Mouse (Mus musculus): Measurements from ENCODE around the gene Slc6a17.

- TF ChIP-seq CTCF (IDR thresholded peaks at IDR 0.05; ENCODE audit: low read depth, low read length) = no peak
- TF ChIP-seq TAL1 (conservative IDR thresholded peaks at IDR 0.05; ENCODE audit: low read depth, low read length) = no peak
- TF ChIP-seq GATA1 (IDR thresholded peaks at IDR 0.05; ENCODE audit: borderline replicate concordance, low read length) = no peak
- no peak for TF ChIP-seq GATA2 (IDR thresholded peaks at IDR 0.05; ENCODE audit: borderline replicate concordance, low read depth, low read length)
- no peak for TF ChIP-seq POLR2AphosphoS5 (IDR thresholded peaks at IDR 0.05; ENCODE audit: insufficient replicate concordance, low read depth, low read length)
Observed at GRCm38 (mm10) chr3:107506531-107506930, 11.3 kb downstream of the Slc6a17 start.

All from G1E (cell line).